Mouse (Mus musculus): ENCODE results near the gene Serpinf1.

Gene Serpinf1

GRCm38 (mm10) chr11:75429019-75429705, 6.7 kb upstream of the Serpinf1 start:
- ATAC-seq (ENCODE audit: insufficient number of reproducible peaks, low FRiP score, low TSS enrichment) = no peak

GRCm38 (mm10) chr11:75424459-75424858, 2.0 kb upstream of the Serpinf1 start:
- no peak for ATAC-seq (ENCODE audit: insufficient number of reproducible peaks, low FRiP score, low TSS enrichment)

- no peak for ATAC-seq (ENCODE audit: insufficient number of reproducible peaks, low FRiP score, low TSS enrichment)
Measured at GRCm38 (mm10) chr11:75424033-75424432, 1.5 kb upstream of the Serpinf1 start.

- no peak for ATAC-seq (ENCODE audit: insufficient number of reproducible peaks, low FRiP score, low TSS enrichment)
Measured at GRCm38 (mm10) chr11:75423091-75423490, 590 bp upstream of the Serpinf1 start.

GRCm38 (mm10) chr11:75421375-75422012, 1.0 kb downstream of the Serpinf1 start:
- no peak for ATAC-seq (ENCODE audit: insufficient number of reproducible peaks, low FRiP score, low TSS enrichment)

GRCm38 (mm10) chr11:75420810-75421374, 1.6 kb downstream of the Serpinf1 start:
- ATAC-seq (ENCODE audit: insufficient number of reproducible peaks, low FRiP score, low TSS enrichment) = no peak

GRCm38 (mm10) chr11:75420037-75420436, 2.5 kb downstream of the Serpinf1 start:
- ATAC-seq (ENCODE audit: insufficient number of reproducible peaks, low FRiP score, low TSS enrichment) = no peak

- ATAC-seq (ENCODE audit: insufficient number of reproducible peaks, low FRiP score, low TSS enrichment) = no peak
Measured at GRCm38 (mm10) chr11:75415994-75416393, 6.5 kb downstream of the Serpinf1 start.

GRCm38 (mm10) chr11:75415096-75415495, 7.4 kb downstream of the Serpinf1 start:
- no peak for ATAC-seq (ENCODE audit: insufficient number of reproducible peaks, low FRiP score, low TSS enrichment)

- ATAC-seq (ENCODE audit: insufficient number of reproducible peaks, low FRiP score, low TSS enrichment) = no peak
Measured at GRCm38 (mm10) chr11:75410591-75410990, 11.9 kb downstream of the Serpinf1 start.

- ATAC-seq (ENCODE audit: insufficient number of reproducible peaks, low FRiP score, low TSS enrichment) = no peak
Measured at GRCm38 (mm10) chr11:75409679-75410575, 12.6 kb downstream of the Serpinf1 start.

GRCm38 (mm10) chr11:75406865-75407264, 15.6 kb downstream of the Serpinf1 start:
- ATAC-seq (ENCODE audit: insufficient number of reproducible peaks, low FRiP score, low TSS enrichment) = no peak

GRCm38 (mm10) chr11:75406104-75406503, 16.4 kb downstream of the Serpinf1 start:
- ATAC-seq (ENCODE audit: insufficient number of reproducible peaks, low FRiP score, low TSS enrichment) = no peak

- no peak for ATAC-seq (ENCODE audit: insufficient number of reproducible peaks, low FRiP score, low TSS enrichment)
Measured at GRCm38 (mm10) chr11:75404801-75405200, 17.7 kb downstream of the Serpinf1 start.

GRCm38 (mm10) chr11:75403301-75404052, 19.0 kb downstream of the Serpinf1 start:
- ATAC-seq (ENCODE audit: insufficient number of reproducible peaks, low FRiP score, low TSS enrichment) = no peak

- 0 out of 2 replicates have a peak, but pooled peaks have one; percentile 26 for ATAC-seq (ENCODE audit: insufficient number of reproducible peaks, low FRiP score, low TSS enrichment)
Measured at GRCm38 (mm10) chr11:75402271-75402690, 20.2 kb downstream of the Serpinf1 start.

GRCm38 (mm10) chr11:75400099-75400498, 22.4 kb downstream of the Serpinf1 start:
- ATAC-seq (ENCODE audit: insufficient number of reproducible peaks, low FRiP score, low TSS enrichment) = no peak

- no peak for ATAC-seq (ENCODE audit: insufficient number of reproducible peaks, low FRiP score, low TSS enrichment)
Measured at GRCm38 (mm10) chr11:75399411-75399841, 23.1 kb downstream of the Serpinf1 start.

- no peak for ATAC-seq (ENCODE audit: insufficient number of reproducible peaks, low FRiP score, low TSS enrichment)
Measured at GRCm38 (mm10) chr11:75397452-75397851, 25.0 kb downstream of the Serpinf1 start.

- ATAC-seq (ENCODE audit: insufficient number of reproducible peaks, low FRiP score, low TSS enrichment) = no peak
Measured at GRCm38 (mm10) chr11:75395611-75396010, 26.9 kb downstream of the Serpinf1 start.

All from cerebellum, adult (tissue).